Mouse (Mus musculus): ENCODE results near the gene Cygb. TPM values are rescaled to one million over a fixed set of nuclear protein-coding genes. Genes with fewer than 3 reads are reported as not detected.

Cygb gene
- polyA plus RNA-seq, 1 experiment from 2014 or later = 35.2 TPM

DNA sequence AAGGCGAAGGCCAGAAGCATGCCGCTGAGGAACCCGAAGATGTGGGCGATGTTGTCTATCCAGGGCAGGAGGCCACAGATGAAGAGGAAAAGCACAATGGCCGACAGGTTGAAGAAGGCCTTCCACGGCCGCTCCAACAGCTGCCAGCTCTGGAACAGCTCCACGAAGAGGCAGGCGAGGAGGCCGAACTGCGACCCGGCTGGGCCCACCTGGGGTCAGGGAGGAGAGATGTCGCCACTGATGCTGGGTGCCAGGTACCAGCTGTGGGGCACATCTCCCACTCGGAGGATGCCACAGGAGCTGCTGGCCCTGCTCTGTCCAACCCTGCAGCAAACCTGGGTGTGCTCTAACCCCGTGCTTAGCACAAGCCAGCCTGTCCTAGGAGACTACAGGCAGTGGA, 54.9 kb downstream of the Cygb start:
- TF ChIP-seq CTCF (IDR thresholded peaks at IDR 0.05; ENCODE audit: low read depth) = no peak
- H3K9ac ChIP-seq (ENCODE audit: low read depth, low read length) = no peak overlapping the region
- DNase-seq (ENCODE audit: low spot score) (no peak), ATAC-seq (replicated peaks; ENCODE audit: low FRiP score, low read depth) (no peak)
- 90% methylated on average over 15 of the region's 15 CpGs for WGBS
- H3K36me3 ChIP-seq (ENCODE audit: insufficient read depth, low read length) = peaks cover 35% of the 10 kb centered on the region; the same call in 1 of the 2 replicates
- no peak overlapping the region for H3K4me2 ChIP-seq (ENCODE audit: low read length)
- H3K9me3 ChIP-seq (replicated peaks; ENCODE audit: low read length) = no peaks in the 10 kb centered on the region
- no peak overlapping the region for H3K27ac ChIP-seq
- no peaks in the 10 kb centered on the region for H3K27me3 ChIP-seq (ENCODE audit: insufficient read depth, low read length)
- H3K4me3 ChIP-seq (replicated peaks; ENCODE audit: low read depth, low read length) = no peak overlapping the region
- no peaks in the 10 kb centered on the region for H3K4me1 ChIP-seq (replicated peaks; ENCODE audit: insufficient read depth, low read length)

GRCm38 (mm10) chr11:116598193-116598592, 55.9 kb downstream of the Cygb start:
- Histone ChIP-seq H3K27ac (no peak overlapping the region), H3K36me3 (ENCODE audit: insufficient read depth, low read length) (peaks cover 25% of the 10 kb centered on the region; the same call in 1 of the 2 replicates), H3K4me3 (replicated peaks; ENCODE audit: low read depth, low read length) (no peak overlapping the region), H3K4me2 (ENCODE audit: low read length) (no peak overlapping the region), H3K9ac (ENCODE audit: low read depth, low read length) (no peak overlapping the region), H3K9me3 (replicated peaks; ENCODE audit: low read length) (no peaks in the 10 kb centered on the region), H3K4me1 (replicated peaks; ENCODE audit: insufficient read depth, low read length) (no peaks in the 10 kb centered on the region), H3K27me3 (ENCODE audit: insufficient read depth, low read length) (no peaks in the 10 kb centered on the region)
- WGBS = 88% methylated on average over 8 of the region's 8 CpGs
- no peak for TF ChIP-seq CTCF (IDR thresholded peaks at IDR 0.05; ENCODE audit: low read depth)
- ATAC-seq (replicated peaks; ENCODE audit: low FRiP score, low read depth) (no peak), DNase-seq (ENCODE audit: low spot score) (no peak)

DNA sequence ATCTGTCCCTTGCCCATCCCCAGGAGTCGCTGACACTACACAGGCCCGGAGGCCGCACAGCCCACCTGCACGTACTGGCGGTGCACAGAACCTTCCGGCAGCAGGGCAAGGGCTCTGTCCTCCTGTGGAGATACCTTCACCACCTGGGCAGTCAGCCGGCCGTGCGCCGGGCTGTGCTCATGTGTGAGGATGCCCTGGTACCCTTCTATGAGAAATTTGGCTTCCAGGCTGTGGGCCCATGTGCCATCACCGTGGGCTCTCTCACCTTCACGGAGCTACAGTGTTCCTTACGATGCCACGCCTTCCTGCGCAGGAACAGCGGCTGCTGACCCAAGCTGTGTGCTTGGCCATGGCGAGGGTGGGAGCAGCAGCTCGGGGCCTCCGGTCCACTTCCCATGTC, 57.3 kb downstream of the Cygb start:
- H3K36me3 ChIP-seq (ENCODE audit: insufficient read depth, low read length) = peaks cover 21% of the 10 kb centered on the region; the same call in 1 of the 2 replicates
- no peaks in the 10 kb centered on the region for H3K9me3 ChIP-seq (replicated peaks; ENCODE audit: low read length)
- H3K4me2 ChIP-seq (ENCODE audit: low read length) = no peak overlapping the region
- no peaks in the 10 kb centered on the region for H3K27me3 ChIP-seq (ENCODE audit: insufficient read depth, low read length)
- ATAC-seq (replicated peaks; ENCODE audit: low FRiP score, low read depth) = no peak
- TF ChIP-seq CTCF (IDR thresholded peaks at IDR 0.05; ENCODE audit: low read depth) = no peak
- 86% methylated on average over 19 of the region's 19 CpGs for whole genome bisulfite sequencing
- DNase-seq (ENCODE audit: low spot score) = no peak
- H3K4me1 ChIP-seq (replicated peaks; ENCODE audit: insufficient read depth, low read length) = no peaks in the 10 kb centered on the region
- H3K4me3 ChIP-seq (replicated peaks; ENCODE audit: low read depth, low read length) = no peak overlapping the region
- no peak overlapping the region for H3K27ac ChIP-seq
- H3K9ac ChIP-seq (ENCODE audit: low read depth, low read length) = no peak overlapping the region

Other genes starting within 250 kb of the Cygb start
- 7.4 and 8.1 TPM in 2 replicates for gene Rnf157, start 241.3 kb downstream of the Cygb start, polyA plus RNA-seq (2015; fragmentation: Nextera tagmentation; extraction: Ambion mirVana)
- 53.5 and 53.6 TPM in 2 replicates for gene Ubald2, start 220.2 kb downstream of the Cygb start, polyA plus RNA-seq (2015; fragmentation: Nextera tagmentation; extraction: Ambion mirVana)
- 0.24 and 0.32 TPM in 2 replicates for gene Qrich2, start 188.1 kb downstream of the Cygb start, polyA plus RNA-seq (2015; fragmentation: Nextera tagmentation; extraction: Ambion mirVana)
- 150 and 167 TPM in 2 replicates for gene Prpsap1, start 160.1 kb downstream of the Cygb start, polyA plus RNA-seq (2015; fragmentation: Nextera tagmentation; extraction: Ambion mirVana)
- 8.0 and 9.0 TPM in 2 replicates for gene Sphk1, start 123.4 kb downstream of the Cygb start, polyA plus RNA-seq (2015; fragmentation: Nextera tagmentation; extraction: Ambion mirVana)
- 8.6 and 8.9 TPM in 2 replicates for gene Ube2o, start 72.9 kb downstream of the Cygb start, polyA plus RNA-seq (2015; fragmentation: Nextera tagmentation; extraction: Ambion mirVana)
- gene Aanat, start 67.9 kb downstream of the Cygb start, polyA plus RNA-seq (2015; fragmentation: Nextera tagmentation; extraction: Ambion mirVana) = not detected in 2 replicates
- gene Rhbdf2, start 27.3 kb downstream of the Cygb start, polyA plus RNA-seq (2015; fragmentation: Nextera tagmentation; extraction: Ambion mirVana) = 8.8 and 9.0 TPM in 2 replicates
- 1.3 and 1.4 TPM in 2 replicates for gene Prcd, start 779 bp downstream of the Cygb start, polyA plus RNA-seq (2015; fragmentation: Nextera tagmentation; extraction: Ambion mirVana)
- not detected in 2 replicates for gene St6galnac1, start 121.2 kb upstream of the Cygb start, polyA plus RNA-seq (2015; fragmentation: Nextera tagmentation; extraction: Ambion mirVana)
- gene Mxra7, start 173.7 kb upstream of the Cygb start, polyA plus RNA-seq (2015; fragmentation: Nextera tagmentation; extraction: Ambion mirVana) = 17.6 and 18.3 TPM in 2 replicates
- gene Mettl23, start 189.0 kb upstream of the Cygb start, polyA plus RNA-seq (2015; fragmentation: Nextera tagmentation; extraction: Ambion mirVana) = 60.2 and 71.5 TPM in 2 replicates
- 52.8 and 54.1 TPM in 2 replicates for gene Jmjd6, start 189.1 kb upstream of the Cygb start, polyA plus RNA-seq (2015; fragmentation: Nextera tagmentation; extraction: Ambion mirVana)
- gene Mfsd11, start 198.1 kb upstream of the Cygb start, polyA plus RNA-seq (2015; fragmentation: Nextera tagmentation; extraction: Ambion mirVana) = 48.4 and 53.6 TPM in 2 replicates
- gene Srsf2, start 198.8 kb upstream of the Cygb start, polyA plus RNA-seq (2015; fragmentation: Nextera tagmentation; extraction: Ambion mirVana) = 664 and 665 TPM in 2 replicates